Mouse (Mus musculus): Measurements from ENCODE around the gene Mettl1.

- TF ChIP-seq CTCF (IDR thresholded peaks at IDR 0.05; ENCODE audit: low read depth, low read length) (no peak), TAL1 (conservative IDR thresholded peaks at IDR 0.05; ENCODE audit: low read depth, low read length) (no peak), GATA1 (IDR thresholded peaks at IDR 0.05; ENCODE audit: borderline replicate concordance, low read length) (no peak)
Observed at GRCm38 (mm10) chr10:127075651-127076050, 34.4 kb downstream of the Mettl1 start.

Data from G1E (cell line).